Mouse (Mus musculus): ENCODE data around the gene Plekhh3.
"Not testable (repeated sequence)": the region's sequence is repeated elsewhere in the genome, so short reads cannot be mapped to it uniquely, and the experiment has no call there.

Gene Plekhh3

GRCm38 (mm10) chr11:101149178-101150105, 21.7 kb downstream of the Plekhh3 start:
- DNase-seq (ENCODE audit: low spot score), result peak; percentile 29

- DNase-seq (ENCODE audit: low spot score), result no peak
Measured at GRCm38 (mm10) chr11:101148751-101149150, 22.4 kb downstream of the Plekhh3 start.

DNA sequence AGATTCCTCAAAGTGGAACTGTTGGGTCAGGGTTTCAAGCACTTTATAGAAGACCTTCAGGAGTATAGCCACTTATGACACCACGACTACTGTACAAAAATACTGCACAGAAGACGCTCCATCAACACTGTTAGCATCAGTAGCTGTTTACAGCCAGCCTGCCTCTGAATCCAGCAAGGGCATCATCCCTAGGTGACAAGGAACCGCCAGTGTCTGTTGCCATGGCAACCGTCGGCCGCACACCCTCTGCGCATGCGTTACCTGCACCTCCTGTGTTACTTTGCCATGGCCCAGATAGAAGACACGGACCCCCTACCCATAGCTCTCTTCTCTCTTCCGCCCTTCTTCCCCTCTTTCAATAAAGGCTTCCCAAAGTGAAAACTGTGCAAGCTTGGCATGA, 24.8 kb downstream of the Plekhh3 start:
- no peak for DNase-seq (ENCODE audit: low spot score)

- peak; percentile 39 for DNase-seq (ENCODE audit: low spot score)
Measured at GRCm38 (mm10) chr11:101143338-101144225, 27.6 kb downstream of the Plekhh3 start.

DNA sequence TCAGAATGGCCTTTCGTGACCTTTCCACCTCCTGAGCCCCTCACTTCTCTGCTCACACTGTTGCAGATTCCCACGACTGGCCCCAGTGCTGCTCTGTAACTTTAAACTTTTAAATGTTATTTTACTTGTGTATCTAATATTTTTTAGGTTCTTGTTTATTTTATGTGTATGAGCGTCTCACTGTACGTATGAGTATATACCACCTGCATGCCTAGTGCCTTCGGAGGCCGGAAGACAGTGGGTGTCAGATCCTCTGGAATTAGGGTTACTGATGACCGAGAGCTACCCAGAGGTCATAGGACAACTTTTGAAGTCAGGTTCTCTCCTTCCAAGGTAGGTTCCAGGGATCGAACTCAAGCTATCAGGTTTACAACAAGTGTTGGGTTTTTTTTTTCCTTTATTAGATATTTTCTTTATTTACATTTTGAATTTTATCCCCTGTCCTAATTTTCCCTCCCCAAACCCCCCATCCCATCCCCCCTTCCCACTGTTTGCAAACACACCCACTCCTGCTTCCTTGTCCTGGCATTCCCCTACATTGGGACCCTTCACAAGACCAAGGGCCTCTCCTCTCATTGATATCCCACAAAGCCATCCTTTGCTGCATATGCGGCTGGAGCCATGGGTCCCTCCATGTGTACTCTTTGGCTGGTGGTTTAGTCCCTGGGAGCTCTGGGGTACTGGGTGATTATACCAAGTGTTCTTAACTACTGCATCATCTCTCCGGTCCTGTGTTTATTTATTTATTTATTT, 28.8 kb downstream of the Plekhh3 start:
- DNase-seq (ENCODE audit: low spot score), result no peak

GRCm38 (mm10) chr11:101141088-101141487, 30.1 kb downstream of the Plekhh3 start:
- no peak for DNase-seq (ENCODE audit: low spot score)

- DNase-seq (ENCODE audit: low spot score), result no peak
Measured at GRCm38 (mm10) chr11:101140164-101140819, 30.9 kb downstream of the Plekhh3 start.

- no peak for DNase-seq (ENCODE audit: low spot score)
Measured at GRCm38 (mm10) chr11:101138536-101139181, 32.5 kb downstream of the Plekhh3 start.

DNA sequence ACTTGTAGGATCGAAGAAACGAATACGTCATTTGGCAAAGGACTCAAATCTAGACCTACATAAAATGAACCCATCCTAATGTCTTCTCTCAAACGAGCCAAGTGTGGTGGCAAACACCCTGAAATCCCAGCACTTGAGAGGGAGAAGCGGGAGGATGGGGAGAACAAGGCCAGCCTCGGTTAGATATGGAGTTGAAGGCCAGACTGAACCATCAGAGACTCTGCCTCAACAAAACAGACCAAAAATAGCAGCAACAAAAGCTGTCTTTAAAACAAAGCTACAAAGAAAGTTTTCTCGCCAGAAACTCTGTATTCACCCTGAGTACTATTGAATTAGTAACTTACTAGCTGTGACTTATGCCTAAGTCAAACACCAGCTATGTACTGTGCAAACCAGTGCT, 34.2 kb downstream of the Plekhh3 start:
- no peak for DNase-seq (ENCODE audit: low spot score)

DNA sequence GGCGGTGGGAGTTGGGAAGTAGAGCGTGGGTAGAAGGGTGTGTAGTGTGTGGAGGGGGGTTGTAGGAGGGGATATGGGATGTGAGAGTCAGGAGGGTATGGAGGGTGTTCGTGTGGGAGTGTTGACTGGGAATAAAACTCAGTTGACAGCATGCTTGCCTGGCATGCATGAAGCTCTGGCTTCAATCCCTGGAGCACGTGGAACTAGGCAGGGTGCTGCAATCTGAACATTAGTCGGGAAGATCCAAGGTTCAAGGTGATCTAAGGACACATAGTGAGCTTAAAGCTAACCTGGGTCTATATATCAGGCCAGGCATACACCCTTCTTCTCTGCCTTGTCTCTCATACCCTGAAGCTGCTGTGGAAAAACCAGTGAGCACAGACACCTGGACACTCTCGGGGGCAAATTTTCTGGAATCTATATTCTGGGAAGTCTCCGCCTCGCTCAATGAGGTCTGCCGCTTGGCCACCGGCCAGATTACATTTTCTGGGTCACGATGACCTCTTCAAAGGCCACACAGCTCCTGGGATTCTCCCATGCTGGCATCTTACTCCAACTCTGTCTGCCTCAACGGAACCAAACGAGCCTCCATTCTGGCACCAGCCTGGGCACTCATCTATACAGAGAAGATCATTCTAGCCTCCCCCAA, 36.8 kb downstream of the Plekhh3 start:
- peak; percentile 75 for DNase-seq (ENCODE audit: low spot score)

GRCm38 (mm10) chr11:101133037-101133436, 38.1 kb downstream of the Plekhh3 start:
- no peak for DNase-seq (ENCODE audit: low spot score)

DNA sequence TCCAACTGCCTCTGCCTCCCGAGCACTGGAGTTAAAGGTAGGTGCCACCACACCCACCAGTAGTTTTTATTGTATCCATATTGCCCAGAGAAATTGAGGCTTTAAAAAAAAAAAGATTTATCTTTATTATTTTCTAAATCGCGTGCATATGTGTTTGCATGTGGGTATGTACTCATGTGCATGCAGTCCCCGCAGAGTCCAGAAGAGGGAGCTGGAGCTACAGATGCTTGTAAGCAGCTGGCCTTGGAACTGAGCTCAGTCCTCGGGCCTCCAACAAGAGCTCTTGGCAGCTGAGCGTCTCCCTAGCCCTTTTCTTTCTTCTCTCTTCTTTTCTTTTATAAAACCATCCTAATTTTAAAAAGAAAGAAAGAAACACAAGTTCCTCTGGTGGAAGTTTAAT, 39.5 kb downstream of the Plekhh3 start:
- no peak for DNase-seq (ENCODE audit: low spot score)

DNA sequence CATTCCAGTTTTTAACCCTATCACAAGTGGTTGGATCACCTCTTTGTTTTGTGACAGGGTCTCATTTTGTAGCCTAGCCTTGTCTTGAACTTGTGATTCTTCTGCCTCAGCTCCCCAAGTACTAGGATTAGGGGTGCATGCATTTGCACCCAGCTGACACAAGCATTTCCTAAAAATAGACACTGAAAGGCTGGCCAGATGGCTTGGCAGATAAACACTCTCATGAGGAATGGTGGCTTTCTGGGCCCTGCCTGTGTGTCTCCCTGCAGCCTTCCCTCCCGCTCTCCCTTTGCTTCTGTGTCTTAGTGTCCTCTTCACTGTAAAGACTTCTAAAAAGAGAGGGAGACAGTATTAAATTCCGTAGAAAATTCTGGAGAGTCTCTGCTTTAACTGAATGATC, 40.0 kb downstream of the Plekhh3 start:
- no peak for DNase-seq (ENCODE audit: low spot score)

DNA sequence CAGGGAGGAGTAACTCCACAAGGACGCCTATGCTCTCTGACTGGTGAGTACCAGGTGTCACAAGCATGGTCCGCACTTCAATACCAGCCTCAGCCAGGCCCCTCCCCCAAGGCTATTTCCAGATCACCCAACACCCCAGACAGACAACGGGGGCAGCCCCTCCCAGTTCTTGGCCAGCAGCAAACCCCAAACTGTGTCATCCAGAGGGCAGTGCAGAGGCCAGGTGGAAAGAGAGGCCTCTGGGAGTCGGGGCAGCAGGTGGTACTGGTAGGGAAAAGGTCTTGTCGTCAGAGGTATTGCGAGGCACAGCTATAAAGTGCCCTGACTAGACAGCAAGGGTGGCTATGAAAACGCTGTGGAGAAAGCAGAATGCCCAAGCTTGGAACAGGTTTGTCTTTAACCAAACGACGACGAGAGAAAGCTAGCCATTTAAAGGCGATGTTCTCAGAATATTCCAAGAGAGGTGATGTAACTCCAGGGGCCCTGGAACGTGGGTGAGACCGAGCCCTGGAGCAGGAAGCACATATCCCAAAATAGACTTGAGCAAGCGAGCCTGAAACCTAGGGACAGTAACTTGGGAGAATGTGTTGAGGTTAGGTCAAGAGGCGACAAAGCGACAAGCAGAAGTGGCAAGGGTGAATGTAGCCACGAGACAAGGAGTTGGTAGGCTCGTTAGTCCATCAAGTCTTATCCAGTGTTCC, 40.9 kb downstream of the Plekhh3 start:
- DNase-seq (ENCODE audit: low spot score), result no peak

DNA sequence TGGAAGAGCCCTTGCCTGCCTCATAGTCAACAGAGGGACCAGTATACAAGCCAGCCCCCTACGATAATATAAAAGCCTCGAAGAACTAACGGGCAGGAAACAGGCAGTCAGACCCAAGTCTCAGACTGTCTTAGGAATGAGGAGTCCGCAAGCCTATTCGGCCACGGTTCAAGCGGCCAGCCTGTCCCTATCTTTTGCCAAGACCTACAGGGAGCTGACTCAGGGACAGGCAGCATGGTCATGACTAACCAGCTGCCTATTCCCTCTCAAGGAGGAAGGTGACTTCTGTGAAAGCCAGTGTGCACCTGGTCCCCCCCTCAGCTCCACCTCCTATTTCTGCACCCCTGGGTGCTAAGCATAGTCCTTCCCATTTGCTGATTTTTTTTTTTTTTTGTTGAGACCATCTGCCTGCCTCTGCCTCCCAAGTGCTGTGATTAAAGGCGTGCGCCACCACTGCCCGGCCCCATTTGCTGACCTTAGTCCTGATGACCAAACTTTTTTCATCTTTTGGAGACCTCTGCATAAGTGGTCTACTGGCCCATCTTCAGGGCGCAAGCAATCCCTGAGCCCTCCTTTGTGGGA, 42.1 kb downstream of the Plekhh3 start:
- no peak for DNase-seq (ENCODE audit: low spot score)

DNA sequence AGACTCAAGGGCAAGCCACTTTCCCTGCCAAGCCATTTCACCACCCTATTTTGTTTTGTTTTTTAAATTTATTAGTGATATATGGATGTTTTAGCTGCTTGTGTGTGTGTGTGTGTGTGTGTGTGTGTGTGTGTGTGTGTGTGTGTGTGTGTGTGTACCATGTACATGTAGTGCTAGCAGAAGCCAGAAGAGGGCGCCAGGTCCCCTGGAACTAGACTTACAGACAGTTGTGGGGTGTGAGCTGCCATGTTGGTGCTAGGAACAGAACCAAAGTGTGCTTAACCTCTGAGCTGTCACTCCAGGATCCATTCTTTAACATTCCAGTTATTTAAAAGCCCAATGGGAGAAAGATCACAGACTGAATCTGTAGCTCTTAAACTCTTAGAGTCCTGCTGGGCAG, 44.1 kb downstream of the Plekhh3 start:
- no peak for DNase-seq (ENCODE audit: low spot score)

DNA sequence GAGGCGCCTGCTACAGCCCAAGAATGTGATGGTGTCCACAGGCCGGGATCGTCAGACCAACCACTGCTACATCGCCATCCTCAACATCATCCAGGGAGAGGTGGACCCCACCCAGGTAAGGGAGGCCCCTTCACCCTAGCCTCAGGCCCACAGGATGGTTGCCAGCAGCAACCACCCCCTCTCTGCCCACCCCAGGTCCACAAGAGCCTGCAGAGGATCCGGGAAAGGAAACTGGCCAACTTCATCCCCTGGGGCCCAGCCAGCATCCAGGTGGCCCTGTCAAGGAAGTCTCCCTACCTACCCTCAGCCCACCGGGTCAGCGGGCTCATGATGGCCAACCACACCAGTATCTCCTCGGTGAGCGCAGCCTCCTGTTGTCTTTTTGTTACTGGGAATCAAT, 46.1 kb downstream of the Plekhh3 start:
- DNase-seq (ENCODE audit: low spot score), result not testable (repeated sequence)

DNA sequence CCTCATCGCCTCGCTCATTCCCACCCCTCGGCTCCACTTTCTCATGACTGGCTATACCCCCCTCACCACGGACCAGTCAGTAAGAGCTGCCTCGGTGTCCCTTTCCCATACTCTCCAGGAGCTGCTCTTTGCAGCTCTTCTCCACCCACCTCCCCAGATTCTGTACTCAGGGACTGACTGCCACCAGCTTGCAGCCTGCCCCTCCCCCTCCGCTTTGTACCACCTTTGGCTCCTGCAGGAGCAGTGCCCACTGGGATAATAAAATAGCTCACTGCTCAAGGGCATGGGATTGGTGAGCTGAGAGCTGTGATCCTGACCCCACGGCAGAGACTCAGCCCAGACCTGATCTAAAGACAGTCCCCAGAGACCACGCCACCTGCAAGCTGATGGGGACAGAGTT, 46.7 kb downstream of the Plekhh3 start:
- DNase-seq (ENCODE audit: low spot score), result not testable (repeated sequence)

DNA sequence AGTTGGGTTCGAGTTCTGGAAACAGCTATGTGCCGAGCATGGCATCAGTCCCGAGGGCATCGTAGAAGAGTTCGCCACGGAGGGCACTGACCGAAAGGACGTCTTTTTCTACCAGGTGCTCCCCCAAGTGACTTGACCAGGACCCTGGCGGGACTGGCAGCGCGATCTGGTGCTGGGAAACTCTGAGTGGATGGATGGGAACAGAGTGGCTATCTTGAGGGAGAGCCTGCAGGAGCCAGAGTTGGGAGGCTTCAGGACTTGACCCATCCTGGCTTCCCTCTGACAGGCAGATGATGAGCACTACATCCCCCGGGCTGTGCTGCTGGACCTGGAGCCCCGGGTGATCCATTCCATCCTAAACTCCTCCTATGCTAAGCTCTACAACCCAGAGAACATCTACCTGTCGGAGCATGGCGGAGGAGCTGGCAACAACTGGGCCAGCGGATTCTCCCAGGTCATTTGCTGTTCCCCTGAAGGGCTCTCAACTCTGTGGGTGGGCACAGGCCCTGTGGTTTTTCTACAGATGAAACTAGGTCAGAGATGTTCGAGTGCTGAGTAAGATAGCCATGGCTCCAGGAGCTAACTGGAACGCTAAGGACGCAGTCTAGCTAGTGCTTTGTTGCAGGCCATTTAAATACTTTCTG, 50.5 kb downstream of the Plekhh3 start:
- DNase-seq (ENCODE audit: low spot score), result peak; percentile 22
